Mouse (Mus musculus) lung, adult 2 months (tissue): ENCODE data around the gene Ipmk.

Source experiments
- CTCF ChIP-seq: fragments of 200-500 bp; IDR thresholded peaks from 2 replicates; pipeline ENCODE4 v1.5.1; 2011; ENCODE audit warnings: mild to moderate bottlenecking, low read length, control low read depth; ENCODE audit not compliant: insufficient read depth
- POLR2A ChIP-seq: fragments of 200-500 bp; IDR thresholded peaks from 2 replicates; pipeline ENCODE4 v1.6.1; 2011; ENCODE audit warnings: low read depth, mild to moderate bottlenecking, control low read depth, low read length, borderline replicate concordance; ENCODE audit errors: extremely low read depth

DNA sequence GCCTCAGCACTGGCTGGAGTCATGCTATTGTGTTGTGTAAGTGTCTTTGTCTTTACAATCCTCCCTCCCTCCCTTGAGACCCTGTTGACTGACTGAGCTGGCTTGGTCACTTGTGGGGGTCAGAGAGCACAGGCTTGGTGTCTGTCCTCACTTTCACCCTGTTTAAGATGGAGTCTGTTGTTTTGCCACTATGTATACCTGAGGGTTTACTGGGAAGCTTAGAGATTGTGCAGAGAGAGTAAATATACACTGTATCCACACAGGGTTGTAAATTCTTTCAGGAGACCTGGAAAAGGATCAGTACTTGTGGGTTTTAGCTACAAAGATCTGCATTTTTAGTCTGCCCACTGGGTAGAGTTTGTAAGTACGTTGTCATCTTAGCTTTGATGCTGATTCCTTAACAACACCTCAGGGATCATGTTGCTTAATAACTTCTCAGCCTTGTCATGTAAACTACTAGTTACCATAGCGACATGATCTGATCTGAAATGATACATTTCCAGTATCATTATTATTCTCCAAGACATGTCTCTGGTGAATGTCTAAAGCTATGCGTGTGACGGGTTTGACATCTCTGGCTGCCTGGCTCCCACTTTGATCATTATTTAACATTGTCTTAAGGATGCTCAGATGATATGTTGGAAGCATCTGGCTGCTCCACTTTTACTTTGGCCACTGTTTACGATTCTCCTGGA, 58.1 kb downstream of the Ipmk start:
- TF ChIP-seq CTCF (no peak), POLR2A (no peak)
